Mouse (Mus musculus): Measurements from ENCODE around the gene Ldb2.

Ldb2 gene

DNA sequence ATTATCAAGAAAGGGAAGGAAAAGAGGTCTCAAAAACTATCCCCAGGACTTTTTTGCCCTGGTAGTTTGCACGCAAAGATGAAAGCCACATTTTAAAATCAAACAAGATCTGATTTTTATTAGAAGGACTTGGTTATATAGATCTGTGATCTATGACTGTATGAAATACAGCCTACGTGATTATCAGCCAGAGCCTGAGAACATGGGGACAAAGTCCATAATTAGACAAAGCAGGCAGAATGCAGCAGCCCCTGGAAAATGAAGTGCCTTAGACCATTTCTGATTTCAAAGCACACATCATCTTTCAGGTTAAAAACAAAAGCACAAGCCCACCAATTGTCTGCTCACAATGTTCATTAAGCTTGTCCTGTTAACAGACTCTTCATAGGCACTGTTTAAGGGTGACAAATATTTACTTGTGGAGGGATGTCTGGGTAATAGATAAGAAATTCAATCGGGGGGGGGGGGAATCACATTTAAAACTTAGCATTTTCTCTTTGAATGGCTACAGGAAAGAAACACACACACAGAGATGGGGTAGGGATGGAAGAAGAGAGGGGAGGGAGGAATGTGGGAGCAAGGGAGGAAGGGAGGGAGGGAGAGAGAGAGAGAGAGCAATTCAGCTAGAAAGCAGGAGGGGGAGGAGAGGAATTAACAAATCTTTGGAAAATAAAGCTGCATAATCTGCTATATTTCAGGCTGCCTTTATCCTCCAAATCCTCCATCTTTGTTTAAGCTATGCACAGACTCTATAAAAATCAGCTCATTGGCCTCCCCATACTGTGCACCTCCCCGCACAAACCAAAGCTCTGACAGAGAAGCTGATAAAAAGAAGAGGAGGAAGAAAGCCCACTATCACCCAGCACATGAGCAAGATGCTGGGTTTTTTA, 153.3 kb downstream of the Ldb2 start:
- DNase-seq (ENCODE audit: inconsistent age in 2 of 2, low spot score in 1 of 2): no peak

GRCm38 (mm10) chr5:44643079-44643478, 156.4 kb downstream of the Ldb2 start:
- no peak for DNase-seq (ENCODE audit: inconsistent age in 2 of 2, low spot score in 1 of 2)

- no peak for DNase-seq (ENCODE audit: inconsistent age in 2 of 2, low spot score in 1 of 2)
Measured at GRCm38 (mm10) chr5:44641060-44641459, 158.4 kb downstream of the Ldb2 start.

DNA sequence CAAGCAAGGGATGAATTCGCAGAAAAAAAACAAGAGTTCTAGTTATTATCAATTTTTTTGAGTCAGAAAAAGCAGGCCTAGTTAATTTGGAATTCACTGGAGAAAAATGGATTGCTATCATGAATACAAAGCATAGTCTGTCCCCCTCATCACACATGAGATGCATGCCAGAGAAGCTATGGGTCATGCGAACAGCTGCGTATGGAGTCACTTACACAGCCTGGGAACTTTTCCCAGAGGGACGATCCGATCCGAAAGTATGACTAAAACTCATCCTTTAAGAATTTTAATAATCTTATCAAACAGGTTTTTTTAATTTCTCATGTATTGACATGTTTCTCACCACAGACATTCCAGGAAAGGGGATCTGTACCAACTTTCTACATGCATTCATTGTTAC, 163.9 kb downstream of the Ldb2 start:
- DNase-seq (ENCODE audit: inconsistent age in 2 of 2, low spot score in 1 of 2): no peak

DNA sequence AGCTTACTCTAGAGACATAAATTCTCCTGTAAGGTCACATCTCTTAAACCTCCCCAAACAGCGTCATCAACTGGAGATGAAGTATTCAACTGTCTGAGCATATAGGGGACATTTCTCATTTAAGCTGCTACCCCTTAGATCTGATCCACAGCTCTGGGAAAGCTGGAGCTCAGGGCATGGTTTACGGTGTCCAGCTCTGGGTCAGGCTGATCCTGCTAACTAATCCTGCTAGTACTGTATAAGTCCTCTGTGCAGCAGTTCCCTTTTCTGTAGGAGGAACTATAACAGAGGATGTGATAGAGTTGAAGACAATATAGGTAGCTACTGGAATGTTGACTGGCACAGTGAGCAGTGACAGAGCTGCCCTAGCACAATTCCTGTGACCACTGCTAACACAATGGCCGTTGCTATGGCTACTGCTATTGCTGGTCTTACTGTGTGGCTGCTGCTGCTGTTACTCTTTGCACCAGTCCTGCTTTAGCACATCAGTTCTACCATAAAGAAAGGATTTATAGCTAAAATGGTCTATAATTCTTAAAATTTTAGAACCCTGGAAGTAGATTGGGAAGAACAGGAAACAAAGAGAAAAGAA, 170.3 kb downstream of the Ldb2 start:
- DNase-seq (ENCODE audit: inconsistent age in 2 of 2, low spot score in 1 of 2): no peak

- no peak for DNase-seq (ENCODE audit: inconsistent age in 2 of 2, low spot score in 1 of 2)
Measured at GRCm38 (mm10) chr5:44627487-44627886, 172.0 kb downstream of the Ldb2 start.

- DNase-seq (ENCODE audit: inconsistent age in 2 of 2, low spot score in 1 of 2): no peak
Measured at GRCm38 (mm10) chr5:44626885-44627284, 172.6 kb downstream of the Ldb2 start.

GRCm38 (mm10) chr5:44626114-44626513, 173.4 kb downstream of the Ldb2 start:
- DNase-seq (ENCODE audit: inconsistent age in 2 of 2, low spot score in 1 of 2): peak in 1 of 2 experiments; percentile 63

GRCm38 (mm10) chr5:44615677-44616076, 183.8 kb downstream of the Ldb2 start:
- no peak for DNase-seq (ENCODE audit: inconsistent age in 2 of 2, low spot score in 1 of 2)

DNA sequence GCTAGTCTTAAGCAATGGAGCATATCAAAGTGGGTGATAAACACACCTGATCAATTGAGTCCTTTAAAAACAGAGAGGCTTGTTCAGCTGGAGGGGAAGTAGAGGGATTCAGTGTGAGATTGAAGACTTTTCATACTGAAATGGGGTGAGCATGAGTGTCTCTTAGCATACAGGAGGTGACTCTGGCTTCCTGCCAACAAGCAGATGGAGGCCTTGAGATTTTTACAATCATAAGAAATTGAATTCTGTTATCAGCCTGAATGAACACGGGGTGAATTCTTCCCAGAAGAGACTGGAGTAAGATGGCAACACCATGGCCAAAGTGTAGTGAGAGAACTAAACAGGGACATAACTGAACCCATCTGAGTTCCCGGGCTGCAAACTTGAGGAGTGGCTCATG, 190.6 kb downstream of the Ldb2 start:
- no peak for DNase-seq (ENCODE audit: inconsistent age in 2 of 2, low spot score in 1 of 2)

- no peak for DNase-seq (ENCODE audit: inconsistent age in 2 of 2, low spot score in 1 of 2)
Measured at GRCm38 (mm10) chr5:44601340-44601739, 198.1 kb downstream of the Ldb2 start.

GRCm38 (mm10) chr5:44593522-44594218, 205.8 kb downstream of the Ldb2 start:
- DNase-seq (ENCODE audit: inconsistent age in 2 of 2, low spot score in 1 of 2): peak; percentile 5 to 48

DNA sequence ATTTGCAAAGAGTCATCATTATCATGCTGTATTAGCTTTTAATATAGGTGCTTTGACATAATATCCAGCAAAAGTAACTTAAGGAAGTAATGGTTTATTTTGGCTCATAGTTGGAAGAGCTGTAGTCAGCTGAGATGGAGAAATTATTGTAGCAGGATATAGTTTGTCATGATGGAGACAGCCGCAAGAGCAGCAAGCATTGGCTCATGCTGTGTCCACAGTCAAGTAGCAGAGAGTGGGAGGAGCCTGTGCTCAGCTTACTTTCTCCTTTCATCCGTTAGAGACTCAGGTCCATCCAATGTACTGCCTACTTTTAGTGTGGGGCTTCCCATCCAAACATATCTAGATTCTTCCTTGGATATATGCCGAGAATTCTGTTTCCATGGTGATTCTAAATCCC, 208.7 kb downstream of the Ldb2 start:
- no peak for DNase-seq (ENCODE audit: inconsistent age in 2 of 2, low spot score in 1 of 2)

DNA sequence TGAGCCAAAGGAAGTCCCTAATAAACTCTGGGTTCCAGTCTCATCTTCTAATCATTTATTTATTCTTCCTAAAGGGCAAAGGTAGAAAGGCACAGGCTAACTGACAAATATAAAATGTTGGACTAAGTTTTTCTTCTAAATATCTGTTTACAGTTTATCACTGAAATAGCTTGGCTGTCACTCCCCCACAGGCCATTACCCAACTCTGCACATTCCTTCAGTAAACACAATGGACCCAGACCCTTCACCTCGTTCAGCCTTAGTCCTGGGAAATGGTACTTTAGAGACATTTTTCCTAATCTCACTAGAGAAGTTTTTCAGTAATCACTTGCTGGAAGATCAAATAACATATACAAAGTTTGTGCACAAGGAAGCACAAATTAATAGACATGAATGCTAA, 210.2 kb downstream of the Ldb2 start:
- no peak for DNase-seq (ENCODE audit: inconsistent age in 2 of 2, low spot score in 1 of 2)

DNA sequence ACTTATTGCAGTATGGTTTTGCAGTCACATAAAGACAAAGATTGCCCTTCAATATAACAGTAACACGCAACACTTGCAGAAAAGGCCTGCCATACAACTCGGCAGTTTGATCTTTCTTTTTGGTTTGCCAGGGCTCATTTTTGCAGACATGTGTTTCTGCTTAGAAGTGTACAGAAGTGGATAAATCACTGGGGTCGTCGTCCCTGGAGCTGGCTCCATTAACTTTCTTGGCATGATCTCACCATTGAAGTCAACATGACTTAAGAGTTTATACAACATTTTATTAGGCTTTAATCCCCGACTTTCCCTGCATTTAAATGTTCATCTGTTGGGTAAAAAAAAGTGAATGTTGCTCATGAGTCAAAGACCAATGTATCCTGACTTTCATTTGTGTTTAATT, 212.9 kb downstream of the Ldb2 start:
- DNase-seq (ENCODE audit: inconsistent age in 2 of 2, low spot score in 1 of 2): no peak

- no peak for DNase-seq (ENCODE audit: inconsistent age in 2 of 2, low spot score in 1 of 2)
Measured at GRCm38 (mm10) chr5:44579899-44580459, 219.5 kb downstream of the Ldb2 start.

- no peak for DNase-seq (ENCODE audit: inconsistent age in 2 of 2, low spot score in 1 of 2)
Measured at GRCm38 (mm10) chr5:44576682-44577349, 222.7 kb downstream of the Ldb2 start.

DNA sequence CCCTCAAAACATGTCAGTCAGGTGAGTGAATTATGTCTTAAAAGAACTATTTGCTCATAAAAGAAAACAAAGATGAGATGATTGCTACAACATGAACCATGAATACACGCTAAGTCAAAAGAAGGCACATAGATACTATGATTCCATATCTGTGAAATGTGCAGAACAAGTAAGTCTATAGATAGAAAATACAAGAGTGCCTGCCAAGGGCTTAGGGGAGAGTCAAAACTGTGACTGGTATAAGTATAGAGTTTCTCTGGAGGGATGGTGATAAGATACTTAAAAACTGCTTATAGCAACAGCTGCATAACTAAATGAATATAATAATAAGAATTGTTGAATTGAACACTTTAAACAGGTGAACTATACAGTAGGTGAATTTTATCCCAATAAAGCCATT, 224.8 kb downstream of the Ldb2 start:
- no peak for DNase-seq (ENCODE audit: inconsistent age in 2 of 2, low spot score in 1 of 2)

GRCm38 (mm10) chr5:44553765-44554352, 245.6 kb downstream of the Ldb2 start:
- peak in 1 of 2 experiments; percentile 43 for DNase-seq (ENCODE audit: inconsistent age in 2 of 2, low spot score in 1 of 2)

DNA sequence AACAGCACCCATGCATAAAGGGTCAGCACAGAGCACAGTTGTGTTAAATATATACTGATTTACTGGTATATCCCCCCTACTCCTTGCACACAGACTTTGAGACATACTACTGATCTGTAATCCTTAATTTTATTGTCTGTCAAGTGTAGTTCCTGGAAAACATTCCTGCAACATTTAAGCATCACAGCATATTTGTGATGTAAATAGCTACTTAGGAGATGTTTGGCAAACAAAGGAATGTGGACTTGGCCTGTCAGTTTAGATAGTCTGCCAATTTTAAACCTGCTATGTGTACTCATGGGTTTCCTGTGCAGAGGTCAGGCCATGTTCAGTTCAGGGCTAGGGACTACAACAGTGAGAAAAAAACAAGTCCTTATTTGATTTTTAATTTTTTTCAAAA, 246.3 kb downstream of the Ldb2 start:
- DNase-seq (ENCODE audit: inconsistent age in 2 of 2, low spot score in 1 of 2): no peak

- peak; percentile 82 to 90 for DNase-seq (ENCODE audit: inconsistent age in 2 of 2, low spot score in 1 of 2)
Measured at GRCm38 (mm10) chr5:44552121-44552520, 247.4 kb downstream of the Ldb2 start.
